Mouse (Mus musculus) cerebellum, adult 2 months (tissue): ENCODE measurements around the gene Eme2.

Source experiments
- CTCF ChIP-seq: fragments of 200-500 bp; IDR thresholded peaks from 2 replicates; pipeline ENCODE4 v1.5.1; 2011; ENCODE audit warnings: low read depth, mild to moderate bottlenecking, control low read depth, low read length, moderate library complexity, borderline replicate concordance; ENCODE audit not compliant: insufficient read depth
- POLR2A ChIP-seq: fragments of 200-500 bp; IDR thresholded peaks from 2 replicates; pipeline ENCODE4 v1.6.1; 2011; ENCODE audit warnings: low read length, control low read depth, borderline replicate concordance; ENCODE audit not compliant: insufficient read depth

- TF ChIP-seq POLR2A: no peak
- no peak for TF ChIP-seq CTCF
Observed at GRCm38 (mm10) chr17:24897600-24897999, 2.7 kb upstream of the Eme2 start.
